10 mouse cellular contexts compared by ENCODE assay signal in genomic region chr9:121430379-121430778, GRCm38 (mm10).
DNase-seq lines count a peak whose midpoint lies in the region; ATAC-seq lines count a peak whose summit lies in the region.
"Had no signal": no experiment of that assay in that cellular context is flagged by ENCODE, and none has a peak within 500 bp of the region (broad histone marks: within the 10 kb centered on the region; RNA-seq: fewer than 3 reads in every experiment).

No protein-coding gene starts in this region.

- intact Hi-C loops in gastrocnemius, postnatal 14 days (cut with DNase I; ENCODE audit: low total_unique reads), result no loop called here

- DNase-seq in gastrocnemius, adult 18-20 months (ENCODE audit: low spot score), result peak; percentile 49
- no peak for DNase-seq in gastrocnemius, postnatal 10 days
- DNase-seq in kidney, adult 8-10 months, result no peak
- peak; percentile 52 for DNase-seq in brain, adult 2 months (ENCODE audit: low read depth, low spot score)
- DNase-seq in gastrocnemius, postnatal 14 days, result peak; percentile 40
- DNase-seq in adrenal gland, postnatal 25 days, result no peak
- no peak for DNase-seq in urinary bladder, postnatal 36 days (ENCODE audit: low spot score in 2 of 2)
- DNase-seq: thymus, postnatal 14 days had no signal

- H3K4me3 ChIP-seq in kidney, embryonic 15.5 days (replicated peaks), result no peak overlapping the region

- no peaks in the 10 kb centered on the region for H3K9me3 ChIP-seq in kidney, embryonic 15.5 days (replicated peaks)

- no peak overlapping the region for H3K9ac ChIP-seq in kidney, embryonic 15.5 days

- no peak for ATAC-seq in kidney, embryonic 15.5 days (replicated peaks; ENCODE audit: low FRiP score)

- H3K4me1 ChIP-seq in kidney, embryonic 15.5 days, result peaks cover 21% of the 10 kb centered on the region

- H3K27ac ChIP-seq in kidney, embryonic 15.5 days, result peak overlapping the region; percentile 66
- H3K27ac ChIP-seq: macrophage had no signal

- 22% methylated on average over 6 of the region's 6 CpGs for WGBS in kidney, embryonic 15.5 days

- H3K4me2 ChIP-seq in kidney, embryonic 15.5 days, result peak overlapping the region; percentile 17; the same call in 1 of the 2 replicates

- H3K27me3 ChIP-seq in kidney, embryonic 15.5 days, result no peaks in the 10 kb centered on the region

- no peaks in the 10 kb centered on the region for H3K36me3 ChIP-seq in kidney, embryonic 15.5 days

Comparison
In these comparisons a context has a peak if more than half of its experiments do, and no peak if none do; other contexts are left out.
1. DNase-seq: peak in gastrocnemius, adult 18-20 months (single experiment), brain, adult 2 months (single experiment) and gastrocnemius, postnatal 14 days (single experiment); none in gastrocnemius, postnatal 10 days (single experiment), kidney, adult 8-10 months (0 of 2), adrenal gland, postnatal 25 days (single experiment) and urinary bladder, postnatal 36 days (0 of 2).